Mouse (Mus musculus) embryonic facial prominence, embryonic 15.5 days (tissue): Measurements from ENCODE around the gene Nipa1. TPM values are rescaled to one million over a fixed set of nuclear protein-coding genes. Genes with fewer than 3 reads are reported as not detected.
"Not testable (repeated sequence)": the region's sequence is repeated elsewhere in the genome, so short reads cannot be mapped to it uniquely, and the experiment has no call there.

Source experiments
- ATAC-seq: fragments of 200-750 bp; cut with Nextera tagmentation; 2 replicates; pipeline ENCODE4 v1.8.0; 2017; ENCODE audit warnings: low read depth, moderate TSS enrichment; ENCODE audit not compliant: insufficient number of reproducible peaks, low FRiP score, low TSS enrichment
- H3K27ac ChIP-seq: fragments of 300-500 bp; sonication (generic); replicated peaks from 2 replicates; pipeline ENCODE4 v1.5.1; 2015; ENCODE audit warnings: mild to moderate bottlenecking, inconsistent platforms
- H3K27me3 ChIP-seq: fragments of 300-500 bp; sonication (generic); 2 replicates; pipeline ENCODE4 v1.6.1; 2015; ENCODE audit warnings: inconsistent platforms
- H3K36me3 ChIP-seq: fragments of 300-500 bp; sonication (generic); 2 replicates; pipeline ENCODE4 v1.6.1; 2015; ENCODE audit warnings: mild to moderate bottlenecking, inconsistent platforms
- H3K4me1 ChIP-seq: fragments of 300-500 bp; sonication (generic); 2 replicates; pipeline ENCODE4 v1.6.1; 2015; ENCODE audit warnings: inconsistent platforms
- H3K4me2 ChIP-seq: fragments of 300-500 bp; sonication (generic); replicated peaks from 2 replicates; pipeline ENCODE4 v1.6.1; 2015; ENCODE audit warnings: mild to moderate bottlenecking, inconsistent platforms
- H3K4me3 ChIP-seq: fragments of 300-500 bp; sonication (generic); replicated peaks from 2 replicates; pipeline ENCODE4 v1.5.1; 2015; ENCODE audit warnings: mild to moderate bottlenecking, inconsistent platforms
- H3K9ac ChIP-seq: fragments of 300-500 bp; sonication (generic); 2 replicates; pipeline ENCODE4 v1.6.1; 2015; ENCODE audit warnings: inconsistent platforms
- H3K9me3 ChIP-seq: fragments of 300-500 bp; sonication (generic); replicated peaks from 2 replicates; pipeline ENCODE4 v1.6.1; 2016; ENCODE audit warnings: inconsistent platforms
- WGBS: fragments of 180-500 bp; shearing (Covaris S2); methylation state at CpG from one replicate; pipeline ENCODE4 v1.1.7; 2015; 5-methylcytosine and 5-hydroxymethylcytosine counted together
- polyA plus RNA-seq: library from polyadenylated mRNA; unstranded; fragments of >200 nt; fragmentation: Nextera tagmentation; extraction: Ambion mirVana; gene quantifications from 2 replicates; pipeline ENCODE4 v1.2.1, GENCODE M21; 2015

Nipa1 gene
- polyA plus RNA-seq, 1 experiment from 2014 or later = 9.2 TPM

GRCm38 (mm10) chr7:56023586-56023985 lies 3.8 kb upstream of the Nipa1 start:
- Histone ChIP-seq H3K4me3 (no peak overlapping the region), H3K9ac (no peak overlapping the region), H3K4me2 (no peak overlapping the region), H3K27ac (no peak overlapping the region), H3K4me1 (peaks cover 7% of the 10 kb centered on the region), H3K9me3 (no peaks in the 10 kb centered on the region), H3K27me3 (no peaks in the 10 kb centered on the region), H3K36me3 (no peaks in the 10 kb centered on the region)
- 88% methylated on average over 3 of the region's 3 CpGs for WGBS
- no peak for ATAC-seq

GRCm38 (mm10) chr7:56018972-56019929 lies 503 bp downstream of the Nipa1 start:
- no peaks in the 10 kb centered on the region for H3K36me3 ChIP-seq
- no peaks in the 10 kb centered on the region for H3K27me3 ChIP-seq
- peak overlapping the region; percentile 80 for H3K27ac ChIP-seq
- WGBS = under 1% methylated on average over 71 of the region's 71 CpGs
- ATAC-seq = peak; percentile 91
- H3K4me1 ChIP-seq = peaks cover 10% of the 10 kb centered on the region
- no peaks in the 10 kb centered on the region for H3K9me3 ChIP-seq
- H3K9ac ChIP-seq = peak overlapping the region; percentile 70
- H3K4me3 ChIP-seq = peak overlapping the region; percentile 82
- H3K4me2 ChIP-seq = peak overlapping the region; percentile 87

DNA sequence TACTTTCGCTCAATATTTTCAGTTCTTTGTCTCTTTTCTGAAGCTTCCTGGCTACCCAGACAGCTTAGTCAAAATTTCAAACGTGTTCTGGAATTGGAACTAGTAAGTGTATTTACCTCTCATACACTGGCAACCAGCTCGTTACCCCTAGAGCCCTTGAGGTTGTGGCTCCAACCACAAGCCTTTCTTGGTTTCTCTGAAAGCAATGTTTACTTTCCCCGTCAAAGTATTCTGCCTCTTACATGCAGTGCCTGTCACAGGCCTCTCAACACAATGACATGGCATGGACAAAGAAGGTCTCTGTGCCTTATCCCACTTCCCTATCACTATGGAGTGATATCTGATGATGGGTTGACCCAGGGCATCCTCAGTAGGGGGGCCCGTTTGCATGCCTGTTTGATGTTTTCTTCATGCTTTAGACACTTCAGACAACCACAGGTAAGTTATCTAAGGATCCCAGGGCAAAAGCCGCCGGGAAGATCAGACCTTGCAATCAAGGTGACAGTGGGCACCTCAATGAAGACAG lies 1.2 kb downstream of the Nipa1 start:
- no peaks in the 10 kb centered on the region for H3K27me3 ChIP-seq
- H3K36me3 ChIP-seq = no peaks in the 10 kb centered on the region
- no peak for ATAC-seq
- H3K4me1 ChIP-seq = peaks cover 10% of the 10 kb centered on the region
- H3K4me3 ChIP-seq = peak overlapping the region; percentile 82
- WGBS = 23% methylated on average over 7 of the region's 7 CpGs
- no peak overlapping the region; the same call in 1 of the 2 replicates for H3K9ac ChIP-seq
- H3K9me3 ChIP-seq = no peaks in the 10 kb centered on the region
- peak overlapping the region; percentile 87 for H3K4me2 ChIP-seq
- H3K27ac ChIP-seq = peak overlapping the region; percentile 80

DNA sequence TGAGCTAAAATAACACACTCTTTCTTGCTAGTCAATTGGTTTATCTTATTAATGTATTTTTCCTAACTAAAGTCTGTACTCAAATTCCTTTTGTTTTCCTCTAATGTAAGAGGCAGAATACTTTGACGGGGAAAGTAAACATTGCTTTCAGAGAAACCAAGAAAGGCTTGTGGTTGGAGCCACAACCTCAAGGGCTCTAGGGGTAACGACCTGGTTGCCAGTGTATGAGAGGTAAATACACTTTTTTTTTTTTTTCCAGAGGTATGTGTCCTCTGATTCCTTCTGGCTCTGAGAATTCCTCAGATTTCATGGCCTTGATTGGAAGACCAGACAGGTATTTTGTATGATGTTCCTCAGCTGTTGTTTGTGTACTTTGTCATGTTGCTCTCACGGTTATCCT lies 2.0 kb downstream of the Nipa1 start:
- Histone ChIP-seq H3K27ac (no peak overlapping the region), H3K9ac (no peak overlapping the region), H3K9me3 (no peaks in the 10 kb centered on the region), H3K4me3 (no peak overlapping the region), H3K4me2 (no peak overlapping the region), H3K4me1 (peaks cover 10% of the 10 kb centered on the region), H3K27me3 (no peaks in the 10 kb centered on the region), H3K36me3 (no peaks in the 10 kb centered on the region)
- no peak for ATAC-seq
- 55% methylated on average over 3 of the region's 3 CpGs for WGBS

DNA sequence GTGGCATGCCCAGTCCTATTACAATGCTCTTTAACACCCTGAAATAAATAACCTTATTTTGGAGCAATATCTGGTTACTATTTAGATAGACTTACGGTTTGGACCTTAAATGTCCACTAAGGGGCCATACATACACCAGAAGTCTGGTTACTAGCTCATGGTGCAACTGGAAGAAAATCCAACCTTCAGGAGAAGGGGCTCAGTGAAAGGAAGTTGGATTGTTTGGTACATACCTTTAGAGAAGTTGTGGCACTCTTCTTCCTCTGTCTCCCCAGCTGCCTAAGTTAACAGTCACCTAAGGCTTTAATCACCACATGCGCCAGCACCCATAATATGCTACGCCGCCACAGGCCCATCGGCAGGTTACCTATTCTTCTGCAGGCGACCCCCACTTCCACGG lies 3.9 kb downstream of the Nipa1 start:
- no peak overlapping the region for H3K4me2 ChIP-seq
- no peaks in the 10 kb centered on the region for H3K36me3 ChIP-seq
- no peak overlapping the region for H3K4me3 ChIP-seq
- peaks cover 11% of the 10 kb centered on the region for H3K4me1 ChIP-seq
- no peak overlapping the region for H3K27ac ChIP-seq
- WGBS = 94% methylated on average over 7 of the region's 7 CpGs
- H3K9me3 ChIP-seq = no peaks in the 10 kb centered on the region
- ATAC-seq = no peak
- H3K9ac ChIP-seq = no peak overlapping the region
- no peaks in the 10 kb centered on the region for H3K27me3 ChIP-seq

DNA sequence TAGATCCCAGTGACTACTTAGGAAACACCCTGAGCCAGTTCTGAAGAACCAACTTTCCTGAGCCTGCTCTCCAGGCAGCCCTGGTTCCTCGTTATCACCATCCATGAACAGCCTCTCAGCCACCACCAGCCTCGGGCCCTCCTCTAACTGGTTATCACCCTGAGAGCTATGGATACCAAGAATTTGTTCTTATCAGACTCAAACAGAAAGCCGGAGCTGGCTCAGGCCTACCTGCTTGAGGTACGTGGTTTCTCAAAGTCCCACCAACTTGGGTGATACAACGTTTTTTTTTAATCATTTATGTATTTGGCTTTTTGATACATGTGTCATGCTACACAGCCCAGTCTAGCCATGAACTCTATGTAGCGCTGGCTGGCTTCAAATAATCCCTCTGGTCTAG lies 4.6 kb downstream of the Nipa1 start:
- no peak overlapping the region for H3K9ac ChIP-seq
- H3K27ac ChIP-seq = no peak overlapping the region
- 83% methylated on average over 6 of the region's 6 CpGs for WGBS
- H3K36me3 ChIP-seq = no peaks in the 10 kb centered on the region
- no peak overlapping the region for H3K4me3 ChIP-seq
- no peak for ATAC-seq
- no peaks in the 10 kb centered on the region for H3K9me3 ChIP-seq
- no peaks in the 10 kb centered on the region for H3K27me3 ChIP-seq
- peaks cover 14% of the 10 kb centered on the region for H3K4me1 ChIP-seq
- no peak overlapping the region for H3K4me2 ChIP-seq

GRCm38 (mm10) chr7:56014002-56014702 lies 5.6 kb downstream of the Nipa1 start:
- WGBS = 85% methylated on average over 7 of the region's 18 CpGs
- not testable (repeated sequence) for H3K4me3 ChIP-seq

DNA sequence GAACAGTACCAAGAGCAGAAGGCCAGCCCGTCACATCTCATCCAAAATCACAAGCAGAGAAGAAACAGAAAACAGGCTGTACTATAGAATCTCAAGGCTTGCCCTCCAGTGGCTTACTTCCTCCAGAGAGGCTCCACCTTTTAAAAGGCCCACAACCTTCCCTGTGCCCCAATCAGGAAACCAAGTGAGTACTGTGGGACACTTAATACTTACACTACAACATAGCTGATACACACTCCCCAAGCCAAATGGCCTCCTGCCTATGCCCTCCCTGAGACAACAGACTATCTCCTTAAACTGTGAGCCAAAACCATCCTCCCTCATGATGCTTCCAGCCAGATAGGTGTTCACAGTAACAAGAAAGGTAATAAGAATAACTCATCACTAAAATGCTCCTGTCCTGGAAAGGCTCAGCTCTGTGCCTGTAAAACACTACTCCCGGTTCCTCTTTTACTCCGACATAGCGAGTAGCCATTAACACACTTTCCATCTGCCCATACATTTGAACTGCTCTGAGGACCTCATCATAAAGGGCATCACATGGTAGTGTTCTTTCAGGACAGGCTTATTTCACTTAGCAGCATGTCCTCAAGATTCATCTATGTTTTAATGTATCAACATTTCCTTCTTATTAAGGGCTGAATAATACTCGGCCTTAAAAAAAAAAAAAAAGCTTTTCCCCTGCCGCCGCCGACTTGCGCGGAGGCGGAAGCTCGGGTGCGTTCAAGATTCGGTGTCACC lies 6.3 kb downstream of the Nipa1 start:
- ATAC-seq = no peak
- H3K9ac ChIP-seq = no peak overlapping the region
- no peak overlapping the region for H3K27ac ChIP-seq
- no peaks in the 10 kb centered on the region for H3K9me3 ChIP-seq
- H3K4me1 ChIP-seq = peaks cover 6% of the 10 kb centered on the region
- 95% methylated on average over 14 of the region's 14 CpGs for WGBS
- H3K27me3 ChIP-seq = no peaks in the 10 kb centered on the region
- H3K4me3 ChIP-seq = no peak overlapping the region
- no peak overlapping the region for H3K4me2 ChIP-seq
- H3K36me3 ChIP-seq = no peaks in the 10 kb centered on the region

More at GRCm38 (mm10) chr7:56014002-56014702, 5.6 kb downstream of the Nipa1 start:
- H3K4me2 ChIP-seq, ATAC-seq, H3K9ac ChIP-seq, H3K27me3 ChIP-seq, H3K36me3 ChIP-seq, H3K27ac ChIP-seq, H3K9me3 ChIP-seq: not testable (repeated sequence)
- peaks cover 11% of the 10 kb centered on the region for H3K4me1 ChIP-seq

- Histone ChIP-seq H3K9me3 (no peaks in the 10 kb centered on the region), H3K36me3 (no peaks in the 10 kb centered on the region)
These were observed 8.8 kb downstream of the Nipa1 start for GRCm38 (mm10) chr7:56011018-56011333.

DNA sequence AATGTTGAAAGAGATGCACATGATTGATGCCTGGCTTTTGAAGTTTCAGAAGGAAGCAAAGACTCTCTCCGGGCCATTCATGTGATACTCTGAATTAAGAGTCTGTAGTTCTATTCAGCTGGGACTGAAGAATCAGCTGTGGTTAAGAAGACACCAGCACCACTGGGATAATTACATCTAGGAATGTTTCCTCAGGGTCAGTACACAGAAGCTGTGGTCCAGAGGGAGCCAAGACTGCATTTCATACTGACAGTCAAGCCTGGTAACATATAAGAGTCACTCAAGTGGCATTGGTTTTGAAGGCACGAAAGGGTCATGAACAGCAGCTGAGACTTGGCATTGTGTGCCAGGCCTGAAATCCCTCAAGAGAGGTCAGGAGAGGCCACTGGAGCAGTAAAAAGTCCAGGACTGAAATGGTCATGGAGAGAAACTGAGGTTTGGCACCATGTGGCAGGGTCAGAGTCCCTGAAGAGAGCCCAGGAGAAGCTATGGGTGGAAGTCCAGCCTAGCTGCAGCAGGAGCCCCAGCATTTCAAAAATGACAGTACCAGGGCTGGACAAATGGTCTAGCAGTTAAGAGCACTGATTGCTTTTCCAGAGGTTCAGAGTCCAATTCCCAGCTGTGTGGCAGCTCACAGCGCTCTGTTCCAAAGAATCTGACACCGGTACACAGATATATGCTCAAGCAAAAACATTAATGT lies 9.3 kb downstream of the Nipa1 start:
- Histone ChIP-seq H3K4me3 (no peak overlapping the region), H3K36me3 (no peaks in the 10 kb centered on the region), H3K27me3 (no peaks in the 10 kb centered on the region), H3K4me1 (peaks cover 4% of the 10 kb centered on the region; the same call in 1 of the 2 replicates), H3K27ac (no peak overlapping the region), H3K4me2 (no peak overlapping the region), H3K9ac (no peak overlapping the region), H3K9me3 (no peaks in the 10 kb centered on the region)
- WGBS = 73% methylated on average over 4 of the region's 4 CpGs
- no peak for ATAC-seq

More at GRCm38 (mm10) chr7:56011018-56011333, 8.8 kb downstream of the Nipa1 start:
- no peak for ATAC-seq
- Histone ChIP-seq H3K27ac (no peak overlapping the region), H3K27me3 (no peaks in the 10 kb centered on the region), H3K4me2 (no peak overlapping the region), H3K4me1 (peaks cover 4% of the 10 kb centered on the region; the same call in 1 of the 2 replicates), H3K4me3 (no peak overlapping the region), H3K9ac (no peak overlapping the region)
